Mouse (Mus musculus) layer of hippocampus, adult 11-12 months (tissue): Measurements from ENCODE around the gene Cyp2a5.
"Not testable (repeated sequence)": the region's sequence is repeated elsewhere in the genome, so short reads cannot be mapped to it uniquely, and the experiment has no call there.

Experiments used
- DNase-seq: peaks from one replicate; pipeline ENCODE4 v3.0.0; 2022; ENCODE audit warnings: low spot score

Cyp2a5 gene

DNA sequence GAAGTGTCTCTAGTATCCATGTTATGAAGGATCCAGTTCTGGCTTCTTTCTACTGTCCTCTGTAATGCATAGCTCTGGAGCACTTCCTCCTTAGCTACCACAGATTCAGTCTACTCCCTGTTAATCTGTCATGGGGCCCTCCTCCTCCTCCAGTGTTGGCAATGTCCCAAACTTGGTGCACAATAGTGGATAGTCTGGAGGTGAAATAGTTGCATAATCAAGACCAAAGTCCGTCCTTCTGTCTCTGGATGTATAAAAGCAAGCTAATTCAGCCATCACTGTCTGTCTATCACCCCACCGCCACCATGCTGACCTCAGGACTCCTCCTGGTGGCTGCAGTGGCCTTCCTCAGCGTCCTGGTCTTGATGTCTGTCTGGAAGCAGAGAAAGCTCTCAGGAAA, at the start of gene Cyp2a5:
Cyp2a5 (plus strand) TSS at position 247 of the 400 bp plus-strand sequence.
- DNase-seq = not testable (repeated sequence)

DNA sequence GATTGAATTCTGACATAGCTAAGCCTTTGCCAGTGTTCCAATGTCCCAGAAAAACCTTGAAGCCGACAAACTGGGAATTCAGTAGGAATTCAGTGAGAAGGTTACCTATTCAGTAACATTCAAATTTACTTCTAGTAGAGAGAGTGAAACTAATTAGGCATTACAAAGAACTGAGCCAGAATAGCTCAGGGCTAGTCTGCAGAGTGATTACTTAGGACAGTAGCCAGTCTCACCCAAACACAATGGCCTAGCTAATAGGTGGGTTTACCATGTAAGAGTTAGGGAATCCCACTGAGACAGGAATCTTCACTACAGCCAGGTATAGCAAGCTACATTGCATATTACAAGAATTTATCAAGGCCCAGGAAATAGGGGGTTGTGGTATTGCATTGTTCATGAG, 49.1 kb upstream of the Cyp2a5 start:
- DNase-seq = not testable (repeated sequence)

DNA sequence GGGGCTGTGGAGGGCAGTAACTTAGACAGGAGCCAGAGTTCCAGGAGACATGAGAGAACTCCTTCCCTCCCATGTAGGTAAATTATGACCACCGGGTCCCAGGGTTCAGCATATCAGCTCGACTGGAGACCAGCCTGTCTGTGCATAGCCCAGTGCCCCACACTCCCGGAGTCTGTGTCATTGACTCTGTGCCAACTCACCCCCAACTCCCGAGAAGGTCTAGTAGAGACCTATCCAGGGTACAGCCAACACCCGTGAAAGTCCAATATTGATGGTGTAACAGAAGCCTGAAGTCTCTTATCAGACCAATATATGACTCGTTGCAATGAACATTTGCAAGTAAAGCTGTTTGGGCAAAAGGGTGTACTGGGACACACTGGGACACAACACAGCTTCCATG, 45.1 kb upstream of the Cyp2a5 start:
- no peak for DNase-seq

DNA sequence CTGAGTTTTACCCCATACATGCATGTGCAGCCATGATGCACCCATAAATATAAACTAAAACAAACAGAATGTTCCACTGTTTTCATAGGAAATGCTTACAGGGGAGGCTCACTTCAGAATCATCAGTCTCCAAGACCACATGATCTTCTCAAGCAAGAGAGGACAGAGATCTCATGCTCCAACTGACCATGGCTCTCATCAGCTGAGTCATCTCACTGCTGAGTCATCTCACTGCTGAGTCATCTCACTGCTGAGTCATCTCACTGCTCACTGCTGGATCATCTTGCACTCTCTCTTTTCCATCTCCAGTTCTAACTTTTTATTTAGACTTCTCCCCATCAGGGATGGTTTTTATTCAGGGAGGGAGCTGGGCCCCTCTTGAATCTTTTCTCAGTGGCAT, 35.0 kb upstream of the Cyp2a5 start:
- no peak for DNase-seq

DNA sequence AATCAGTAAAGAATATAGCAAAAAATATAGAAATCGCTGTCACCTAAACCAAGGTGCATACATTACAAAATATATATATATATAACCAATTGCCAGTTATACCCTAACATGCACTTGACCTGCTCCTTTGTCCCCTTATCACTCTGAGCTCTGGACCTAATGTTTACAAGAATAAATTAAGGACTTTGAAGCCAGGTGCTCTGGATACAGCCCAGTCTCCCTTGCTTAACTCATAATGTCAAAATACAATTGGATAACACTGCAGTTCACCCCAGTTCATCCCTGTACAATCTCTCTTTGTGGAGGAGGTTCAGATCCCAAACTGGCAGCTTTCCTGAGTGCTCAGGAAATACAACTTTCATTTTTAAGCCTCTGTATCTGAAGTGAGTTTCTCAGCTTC, 34.1 kb upstream of the Cyp2a5 start:
- DNase-seq = no peak

DNA sequence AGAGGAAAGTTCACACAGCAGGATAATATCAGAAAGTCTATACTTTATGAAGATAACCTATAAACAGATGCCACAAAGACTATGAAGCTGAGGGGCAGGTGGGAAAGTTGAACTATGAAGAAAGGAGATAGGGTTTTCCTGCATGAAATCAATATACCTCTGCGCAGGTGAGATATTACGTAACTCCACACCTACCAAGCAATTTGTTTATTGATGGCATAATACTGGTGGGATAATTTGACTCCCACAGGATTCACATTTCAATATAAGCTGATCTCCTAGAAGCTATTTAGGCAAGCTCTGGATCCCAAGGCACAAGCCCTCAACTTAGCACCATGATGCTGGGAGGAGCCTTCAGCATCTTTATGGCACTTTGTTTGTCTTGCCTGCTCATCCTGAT, 26.5 kb upstream of the Cyp2a5 start, which contains the start of gene Cyp2g1:
Cyp2g1 (plus strand) TSS at position 301 of the 400 bp plus-strand sequence.
- no peak for DNase-seq

DNA sequence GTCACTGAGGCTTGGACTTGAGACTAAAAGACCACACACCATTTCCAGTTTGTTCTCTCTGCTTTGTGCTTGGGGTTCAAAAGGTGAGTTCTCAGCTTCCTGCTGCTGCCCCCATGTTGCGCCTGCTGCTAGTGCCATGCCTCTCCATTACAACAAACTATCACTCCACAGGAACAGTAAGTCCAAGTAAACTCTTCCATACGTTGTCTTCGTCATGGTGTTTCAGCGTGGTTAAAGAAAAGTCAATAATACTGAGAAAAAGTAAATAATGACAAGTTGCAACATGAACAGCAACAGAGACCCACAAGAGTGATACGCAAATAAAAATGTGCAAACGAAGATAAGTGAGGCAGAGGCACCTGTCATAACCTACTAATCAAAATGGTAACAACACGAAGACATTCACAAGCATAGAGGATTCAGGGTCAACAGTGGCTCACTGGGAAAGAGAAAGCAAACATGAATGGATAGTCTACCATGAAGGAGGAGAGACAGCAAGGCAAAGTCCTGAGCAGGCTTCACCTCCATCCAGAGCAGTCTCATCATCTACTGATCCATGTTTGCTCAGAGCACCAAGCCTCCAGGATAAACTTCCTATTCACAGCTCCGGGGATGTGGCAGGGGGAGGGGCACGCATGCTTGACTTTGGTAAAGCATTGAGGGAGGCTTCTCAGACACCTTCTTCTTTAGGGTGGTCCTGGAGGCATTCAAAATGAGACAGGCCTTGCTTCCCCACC, 3.4 kb upstream of the Cyp2a5 start:
- DNase-seq = not testable (repeated sequence)

DNA sequence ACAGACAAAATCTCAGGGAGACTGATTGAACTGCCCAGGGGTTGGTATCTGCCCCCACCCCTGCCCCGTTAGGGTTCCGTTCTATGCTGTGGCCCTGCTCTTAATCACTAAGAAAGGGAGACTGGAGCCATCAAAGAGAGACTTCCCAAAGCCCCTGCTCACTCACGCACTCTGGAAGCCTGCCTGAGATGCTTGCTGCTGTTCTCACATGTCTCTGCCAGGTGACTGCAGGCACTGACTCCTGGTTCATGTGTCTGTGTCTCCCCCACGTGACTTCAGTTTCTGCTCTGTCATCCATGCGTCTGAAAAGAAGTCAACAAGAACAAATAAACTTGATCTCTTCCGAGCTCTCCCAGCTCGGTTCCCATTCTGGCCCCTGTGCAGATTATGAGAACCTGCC, 2.4 kb upstream of the Cyp2a5 start:
- not testable (repeated sequence) for DNase-seq

DNA sequence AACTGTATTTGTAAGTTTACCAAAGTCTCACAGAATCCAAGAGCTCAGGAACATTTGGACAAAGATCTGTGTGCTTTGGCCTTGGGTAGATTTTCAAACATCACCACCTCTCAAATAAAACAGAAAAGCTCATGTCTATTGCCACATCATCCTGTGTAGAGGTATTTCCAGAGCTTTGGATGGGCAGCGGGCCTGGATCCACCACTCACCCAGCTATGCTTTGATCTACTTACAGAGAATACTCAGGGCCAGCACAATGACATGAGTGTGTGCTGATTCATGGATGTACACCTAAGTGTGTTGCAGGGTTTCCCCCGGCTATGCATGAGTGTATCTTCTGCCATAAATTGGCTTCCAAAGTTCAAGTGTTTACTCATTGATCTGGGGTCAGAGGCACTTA, 8.3 kb downstream of the Cyp2a5 start:
- not testable (repeated sequence) for DNase-seq

DNA sequence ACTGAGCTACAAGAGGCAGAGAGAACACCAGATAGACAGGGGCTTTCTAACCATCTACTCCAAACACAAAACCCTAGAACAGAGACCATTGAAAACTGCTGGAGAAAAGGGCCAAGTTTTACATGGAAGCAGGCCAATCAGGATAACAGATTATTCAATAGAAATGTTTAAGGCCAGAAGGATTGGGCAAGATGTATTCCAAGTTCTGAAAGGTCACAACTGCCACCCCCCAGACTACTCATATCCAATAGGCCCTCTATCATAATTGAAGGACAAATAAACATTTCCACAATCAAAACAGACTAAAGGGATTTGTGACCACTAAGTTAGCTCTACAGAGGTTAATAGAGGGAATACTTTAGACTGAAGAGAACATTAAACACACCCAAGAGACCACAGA, 15.0 kb downstream of the Cyp2a5 start:
- not testable (repeated sequence) for DNase-seq

DNA sequence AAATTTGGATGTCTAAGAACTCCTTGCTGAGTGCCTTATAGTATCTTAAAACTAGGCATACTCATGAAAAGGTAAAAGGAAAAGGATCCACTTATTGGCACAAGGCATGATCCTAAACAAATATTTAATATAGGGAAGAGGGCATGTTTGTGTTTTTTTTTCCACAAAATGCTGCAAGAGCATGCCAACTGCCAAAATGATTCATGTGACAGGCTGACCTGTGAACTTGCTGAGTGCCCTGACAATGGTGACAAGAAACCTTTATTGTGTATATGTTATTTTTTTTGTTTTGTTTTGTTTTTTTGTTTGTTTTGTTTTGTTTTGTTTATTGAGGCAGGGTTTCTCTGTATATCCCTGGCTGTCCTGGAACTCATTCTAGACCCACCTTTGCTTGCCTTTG, 43.5 kb downstream of the Cyp2a5 start:
- DNase-seq = not testable (repeated sequence)

DNA sequence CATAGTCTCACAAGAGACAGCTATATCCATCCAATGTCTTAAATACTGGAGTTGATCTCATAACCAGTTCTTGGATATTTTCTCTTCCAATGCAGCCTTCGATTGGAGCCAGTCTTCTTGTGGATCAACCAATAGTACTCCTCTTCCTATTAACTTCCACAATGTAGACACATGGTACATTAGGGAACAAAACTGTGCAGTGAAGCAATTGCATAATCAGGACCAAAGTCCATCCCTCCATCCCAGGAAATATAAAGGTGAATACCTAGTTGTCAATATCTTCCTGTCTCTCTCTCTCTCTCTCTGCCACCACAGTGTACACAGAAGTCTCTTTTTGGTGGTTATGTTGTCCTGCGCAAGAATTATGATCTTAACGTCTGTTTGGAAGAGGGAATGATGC, 45.5 kb downstream of the Cyp2a5 start:
- DNase-seq = not testable (repeated sequence)
